Mouse (Mus musculus): ENCODE measurements at regions not wholly inside any gene's neighbourhood (a gene's known extent, or its start where the extent isn't known, plus 50 kb on each side); places are given as distances from the start of the nearest gene placed in this dataset.
A peak's percentile ranks its signal among the peaks of the same experiment; 100 is the strongest.

DNA sequence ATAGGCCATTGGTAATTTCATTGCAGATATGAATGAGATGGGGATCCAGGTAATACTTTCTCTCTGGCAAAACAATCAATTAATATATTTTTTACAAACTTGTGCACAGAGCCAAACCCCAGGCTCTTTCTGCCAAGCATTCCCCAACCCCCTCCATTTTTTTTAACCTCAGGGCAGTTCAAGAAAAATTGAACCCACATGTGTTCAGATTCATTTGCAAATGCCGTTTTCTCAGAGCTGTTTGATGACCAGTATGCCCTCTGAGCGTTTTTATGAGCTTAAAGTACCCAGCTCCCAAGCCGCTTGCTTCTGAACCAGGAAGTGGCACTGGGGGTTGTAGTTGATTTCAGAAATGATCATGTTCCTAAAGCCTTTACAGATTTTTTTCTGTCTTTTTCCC is 611.4 kb upstream of the Clint1 start:
- DNase-seq (ENCODE audit: extremely low spot score, low read depth, low spot score) = no peak

DNA sequence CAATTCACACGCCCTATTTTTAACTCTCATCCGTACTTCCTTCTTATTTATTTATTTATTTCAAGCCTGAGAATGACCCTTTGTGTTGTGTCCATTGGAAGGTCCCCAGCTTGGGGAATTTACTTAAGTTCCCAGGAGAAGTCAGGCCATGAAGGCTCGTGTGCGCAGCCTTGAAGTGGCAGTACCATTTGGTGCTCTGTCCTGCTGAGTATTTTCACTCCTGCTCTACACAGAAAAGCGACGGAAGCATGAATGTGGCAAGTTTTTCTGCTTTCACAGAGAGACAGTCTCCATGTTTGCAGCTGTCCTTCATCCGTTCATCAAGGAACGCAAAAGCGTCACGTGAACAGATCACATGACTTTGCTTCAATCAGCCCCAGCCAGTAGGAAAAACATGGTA is 610.2 kb upstream of the Clint1 start:
- DNase-seq (ENCODE audit: extremely low spot score, low read depth, low spot score) = no peak

DNA sequence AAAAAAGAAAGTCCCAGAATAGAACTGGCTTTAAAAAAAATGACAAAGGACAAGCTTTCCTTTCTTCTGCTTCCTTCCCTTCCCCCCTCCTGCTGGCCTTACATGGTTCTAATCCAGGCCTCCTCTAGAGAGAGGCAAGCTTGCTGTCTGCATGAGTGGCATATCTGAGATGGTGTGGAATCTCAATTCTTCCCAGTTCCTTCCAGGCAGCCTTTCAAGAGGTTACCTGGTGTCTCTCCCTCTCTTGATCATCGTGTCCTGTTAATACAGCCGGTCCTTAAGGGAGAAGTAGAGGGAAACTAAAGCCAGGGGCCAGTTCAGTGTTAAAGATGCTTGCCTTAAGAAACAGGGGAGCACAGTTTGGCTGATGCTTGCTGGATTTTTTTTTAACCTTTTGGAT is 607.1 kb upstream of the Clint1 start:
- no peak for DNase-seq (ENCODE audit: extremely low spot score, low read depth, low spot score)

DNA sequence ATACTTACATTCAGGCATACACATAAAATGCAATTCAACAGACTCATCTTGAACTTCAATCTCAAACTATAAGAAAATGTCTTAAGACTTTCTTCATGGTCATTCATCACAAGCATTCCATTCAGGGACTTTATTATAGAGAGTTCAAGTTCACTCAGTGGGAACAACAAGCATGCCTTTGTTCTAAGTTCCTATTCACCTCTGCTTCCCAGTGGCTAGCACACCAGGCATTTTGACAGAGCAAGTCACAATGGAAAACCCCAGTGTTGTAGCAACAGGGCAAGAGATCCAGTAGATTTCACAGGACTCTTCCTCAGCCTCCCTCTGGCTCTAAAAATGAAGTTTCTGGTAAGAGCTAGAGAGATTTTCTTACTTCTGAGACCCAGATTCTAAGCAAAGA is 595.8 kb upstream of the Clint1 start:
- DNase-seq (ENCODE audit: extremely low spot score, low read depth, low spot score) = no peak

DNA sequence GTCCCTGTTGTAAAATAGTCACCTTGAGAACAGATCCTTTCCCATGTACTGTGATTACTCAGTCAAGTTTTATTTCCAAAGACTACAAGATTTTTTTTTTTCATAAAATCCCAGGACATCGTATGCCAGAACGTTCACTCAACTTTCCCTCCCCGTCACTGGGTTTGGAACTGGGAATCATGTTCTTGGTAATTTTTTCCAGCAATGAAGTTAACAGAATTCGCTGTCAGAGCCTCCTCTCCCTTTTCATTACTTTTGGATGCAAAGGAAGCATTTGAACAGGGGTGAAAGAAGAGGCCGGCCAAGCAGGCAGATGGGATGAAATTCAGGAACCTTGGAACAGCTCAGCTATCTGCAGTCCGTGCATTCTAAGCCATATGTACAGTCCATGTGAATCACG is 589.7 kb upstream of the Clint1 start:
- DNase-seq (ENCODE audit: extremely low spot score, low read depth, low spot score) = no peak

DNA sequence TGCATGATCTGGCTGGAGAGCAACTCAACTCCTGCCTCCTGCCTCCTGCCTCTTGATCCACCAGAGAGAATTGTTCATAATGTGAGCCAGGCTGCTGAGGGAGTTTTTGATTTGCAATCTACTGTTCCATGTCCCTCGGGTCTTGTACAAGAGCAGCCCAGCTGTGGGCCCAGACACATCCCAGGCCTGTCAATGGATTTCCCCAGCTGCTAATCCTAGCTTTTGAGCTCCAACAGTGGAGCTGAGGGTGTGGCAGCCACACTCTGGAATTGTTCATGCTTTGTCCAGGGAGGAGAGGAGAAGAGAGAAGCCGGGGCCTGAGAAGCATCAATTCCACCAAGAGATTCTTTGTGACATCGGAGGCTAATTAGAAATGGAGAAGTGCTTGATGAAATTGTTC is 587.9 kb upstream of the Clint1 start:
- no peak for DNase-seq (ENCODE audit: extremely low spot score, low read depth, low spot score)

DNA sequence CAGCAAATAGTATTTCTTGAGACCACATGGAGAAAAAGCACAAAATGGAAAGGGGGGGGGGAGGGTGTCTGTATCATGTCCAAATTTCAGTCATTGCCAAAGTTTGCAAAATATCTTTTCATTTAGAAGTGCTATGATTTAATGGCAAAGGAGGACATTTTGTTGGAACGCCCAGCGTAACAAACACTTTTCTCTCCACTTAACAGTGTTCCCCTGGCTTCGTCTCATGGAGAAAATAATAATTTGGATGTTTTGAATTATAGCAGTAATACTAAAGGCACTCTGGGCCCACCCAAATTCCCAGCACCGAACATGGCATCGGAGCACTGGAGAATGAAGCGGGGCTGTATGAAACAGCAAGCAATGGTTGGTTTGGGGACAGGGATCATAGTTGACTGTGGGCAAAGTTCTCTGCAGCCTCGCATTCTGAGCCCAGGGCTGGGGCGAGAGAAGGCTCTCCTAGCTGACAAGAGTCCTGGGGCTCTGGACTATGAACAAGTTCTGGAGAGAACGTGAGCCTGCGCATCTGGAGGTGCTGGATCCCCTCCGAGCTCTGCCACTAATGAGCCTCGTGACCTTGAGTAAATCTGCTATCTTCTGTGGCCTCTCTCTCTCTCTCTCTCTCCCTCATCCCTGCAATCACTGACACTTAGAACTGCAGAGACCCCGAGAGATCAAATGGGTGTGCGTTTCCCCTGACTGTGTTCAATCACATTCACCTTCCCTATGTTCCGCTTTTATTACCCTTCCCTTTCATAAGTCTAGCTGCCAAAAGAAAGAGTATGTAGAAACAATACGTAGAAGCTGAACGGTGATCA is 586.5 kb upstream of the Clint1 start:
- DNase-seq (ENCODE audit: extremely low spot score, low read depth, low spot score) = no peak

DNA sequence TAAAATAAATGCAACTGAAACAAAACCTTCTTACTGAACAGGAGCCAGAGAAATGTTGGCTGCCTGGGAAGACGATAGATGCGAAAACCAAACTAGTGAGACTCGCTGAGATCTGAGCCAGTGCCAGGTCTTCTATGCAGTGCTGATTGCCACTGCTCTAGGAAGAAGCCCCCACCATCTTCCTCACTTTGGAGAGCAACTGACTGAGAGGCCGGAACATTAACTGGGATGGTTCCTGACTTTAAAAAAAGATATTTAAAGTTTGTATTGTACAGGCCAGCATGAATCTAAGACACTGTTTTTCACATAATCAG is 585.9 kb upstream of the Clint1 start:
- no peak for DNase-seq (ENCODE audit: extremely low spot score, low read depth, low spot score)

DNA sequence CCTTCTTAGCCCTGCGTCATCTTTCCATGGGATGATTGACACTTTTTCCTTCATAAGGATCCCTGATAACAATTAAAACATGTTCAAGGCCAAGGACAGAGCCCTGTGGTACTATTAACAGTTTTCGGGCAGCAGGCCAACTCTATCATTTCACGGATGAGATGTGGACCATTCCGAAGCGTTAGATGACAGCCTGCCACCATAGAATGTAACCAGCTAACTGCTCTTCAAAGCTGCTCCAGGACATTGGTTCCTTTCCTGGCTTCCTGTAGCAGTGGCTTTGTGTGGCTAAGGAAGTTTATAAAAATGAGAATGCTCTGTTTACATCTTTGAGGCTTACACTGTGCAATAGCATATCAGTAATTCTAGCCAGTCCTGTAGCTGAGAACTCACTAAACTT is 582.6 kb upstream of the Clint1 start:
- DNase-seq (ENCODE audit: extremely low spot score, low read depth, low spot score) = no peak

DNA sequence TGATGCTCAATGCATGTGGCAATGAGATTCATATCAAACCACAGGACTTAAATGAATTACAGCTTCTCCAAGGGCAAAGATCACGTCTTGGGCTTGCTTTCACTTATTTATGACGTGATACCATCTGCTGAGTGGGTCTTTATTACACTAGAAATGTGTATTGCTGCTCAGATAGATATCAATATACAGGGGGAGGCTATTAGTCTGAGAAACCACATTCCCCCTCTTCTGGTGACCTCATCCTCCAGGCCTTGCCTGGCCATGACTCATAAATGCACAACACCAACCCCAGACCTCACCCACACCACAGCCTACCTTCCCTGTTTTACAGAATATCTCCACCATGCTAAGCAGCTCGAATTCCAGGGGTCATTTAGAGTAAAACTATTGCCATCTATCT is 580.6 kb upstream of the Clint1 start:
- no peak for DNase-seq (ENCODE audit: extremely low spot score, low read depth, low spot score)

DNA sequence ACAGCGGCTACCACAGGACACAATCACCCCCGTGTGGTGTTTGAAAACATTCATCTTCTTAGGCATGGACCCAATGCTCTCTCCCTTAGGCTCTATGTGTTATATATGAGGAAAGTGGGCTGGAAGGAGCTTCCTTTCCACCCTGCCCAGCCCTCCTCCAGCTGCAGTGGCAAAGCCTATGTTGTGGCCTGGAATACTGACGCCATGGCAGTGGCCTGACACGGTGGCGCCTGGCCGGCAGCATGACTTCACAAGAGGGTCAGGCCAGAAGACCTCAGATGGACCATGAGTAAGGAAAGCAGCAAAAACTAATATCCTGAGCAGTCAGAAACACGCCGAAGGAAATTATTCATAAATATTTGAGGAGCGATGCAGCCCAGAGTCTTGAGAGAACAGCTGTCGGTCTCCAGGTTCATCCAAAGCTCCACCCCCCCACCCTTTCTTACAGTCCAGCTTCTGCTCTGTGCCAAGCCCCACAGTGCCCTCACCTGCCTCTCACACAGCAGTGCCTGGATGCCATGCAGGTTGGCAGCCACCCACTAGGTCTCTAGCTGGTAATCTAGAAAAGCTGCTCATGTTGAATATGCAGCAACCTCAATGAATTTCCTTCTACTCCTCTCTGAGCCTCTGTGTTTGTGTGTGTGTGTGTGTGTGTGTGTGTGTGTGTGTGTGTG is 577.3 kb upstream of the Clint1 start:
- DNase-seq (ENCODE audit: extremely low spot score, low read depth, low spot score) = no peak

DNA sequence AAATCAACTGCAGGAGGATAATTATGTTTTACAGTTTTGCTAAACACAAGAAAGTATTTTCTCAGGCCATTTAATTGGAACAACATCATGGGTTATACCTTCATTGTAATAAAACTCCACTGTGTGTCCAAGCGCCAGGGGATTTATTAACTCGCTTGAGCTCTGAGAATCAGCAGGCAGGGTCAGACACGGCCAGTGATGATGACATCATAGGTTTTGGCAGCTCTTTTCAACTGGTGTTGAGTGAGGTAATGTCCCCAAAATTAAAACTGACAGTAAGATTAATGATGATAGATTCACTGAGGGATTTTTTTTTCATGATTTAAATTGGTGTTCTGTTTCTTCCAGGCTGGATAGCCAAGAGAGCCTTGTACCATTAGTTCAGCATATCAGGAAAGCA is 576.7 kb upstream of the Clint1 start:
- peak; percentile 30 for DNase-seq (ENCODE audit: extremely low spot score, low read depth, low spot score)

DNA sequence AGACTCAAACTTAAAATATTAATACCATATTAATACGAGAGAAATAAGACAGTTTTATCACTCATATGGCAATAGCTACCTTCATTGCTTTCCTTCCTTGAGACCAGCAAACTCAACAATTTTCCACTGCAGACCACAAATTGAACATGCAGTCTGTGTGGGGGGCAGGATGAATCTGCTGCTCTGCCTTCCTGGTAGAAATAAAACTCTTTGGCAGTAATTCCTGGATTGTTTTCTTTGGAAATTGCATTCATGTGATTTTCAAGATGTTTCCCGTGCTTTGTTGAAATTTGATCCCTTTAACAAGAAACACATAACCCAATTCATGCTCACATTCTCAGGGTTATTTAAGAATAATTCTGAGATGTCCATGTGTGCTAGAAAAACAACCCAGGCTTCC is 555.1 kb upstream of the Clint1 start:
- DNase-seq (ENCODE audit: extremely low spot score, low read depth, low spot score) = no peak

DNA sequence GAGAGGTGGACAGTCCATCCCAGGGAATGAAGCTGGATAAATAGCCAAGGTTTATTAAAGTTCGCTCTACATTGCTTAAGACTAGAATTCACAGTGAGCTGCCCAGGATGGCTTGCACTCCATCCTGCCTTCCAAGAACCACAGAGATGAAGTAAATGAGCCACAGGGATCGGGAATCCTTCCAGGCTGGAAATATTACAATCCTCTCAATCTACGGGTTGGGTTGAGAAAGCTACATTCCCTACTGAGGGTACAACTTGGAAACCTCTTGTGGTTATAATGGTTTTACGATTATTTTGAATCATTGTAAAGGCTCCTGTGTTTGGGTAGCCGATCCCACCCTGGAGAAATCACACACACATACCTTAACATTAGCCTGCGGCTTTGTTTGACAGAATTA is 539.9 kb upstream of the Clint1 start:
- no peak for DNase-seq (ENCODE audit: extremely low spot score, low read depth, low spot score)

DNA sequence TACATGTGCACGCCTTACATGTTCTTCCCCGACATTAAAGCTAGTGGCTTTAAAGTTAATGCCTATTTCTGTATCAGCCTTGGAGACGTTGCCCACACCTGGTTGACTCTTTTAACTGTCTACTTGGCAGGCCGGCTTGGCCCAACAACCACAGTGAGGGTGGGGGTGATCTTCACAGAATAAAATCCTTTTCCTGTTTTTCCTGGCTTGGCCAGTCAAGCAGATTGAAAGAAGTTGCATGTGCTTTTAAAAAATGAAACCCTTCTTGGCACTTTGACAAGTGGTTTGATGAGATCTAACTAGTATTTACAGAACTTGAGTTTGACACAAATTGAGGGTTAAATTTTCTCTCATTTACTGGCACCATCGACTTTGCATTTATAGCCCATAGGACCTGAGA is 528.1 kb upstream of the Clint1 start:
- no peak for DNase-seq (ENCODE audit: extremely low spot score, low read depth, low spot score)

DNA sequence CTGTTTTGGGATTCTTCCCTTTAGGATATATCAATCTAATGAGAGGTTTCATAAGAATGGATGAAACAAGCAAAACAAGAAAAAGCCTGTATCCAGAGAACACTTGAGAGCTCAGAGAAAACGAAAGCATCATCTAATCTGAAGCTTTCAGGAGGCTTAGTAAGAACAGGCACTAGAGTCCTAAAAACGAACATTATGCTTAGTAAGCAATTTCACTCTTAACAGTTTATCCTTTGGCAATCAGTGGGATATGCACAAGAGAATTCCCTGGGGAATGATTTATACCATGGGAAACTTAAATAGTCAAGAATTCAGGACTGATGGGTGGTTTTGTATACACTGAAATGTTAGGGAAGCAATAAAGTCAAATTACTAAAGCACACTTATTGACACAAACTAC is 521.5 kb upstream of the Clint1 start:
- no peak for DNase-seq (ENCODE audit: extremely low spot score, low read depth, low spot score)

DNA sequence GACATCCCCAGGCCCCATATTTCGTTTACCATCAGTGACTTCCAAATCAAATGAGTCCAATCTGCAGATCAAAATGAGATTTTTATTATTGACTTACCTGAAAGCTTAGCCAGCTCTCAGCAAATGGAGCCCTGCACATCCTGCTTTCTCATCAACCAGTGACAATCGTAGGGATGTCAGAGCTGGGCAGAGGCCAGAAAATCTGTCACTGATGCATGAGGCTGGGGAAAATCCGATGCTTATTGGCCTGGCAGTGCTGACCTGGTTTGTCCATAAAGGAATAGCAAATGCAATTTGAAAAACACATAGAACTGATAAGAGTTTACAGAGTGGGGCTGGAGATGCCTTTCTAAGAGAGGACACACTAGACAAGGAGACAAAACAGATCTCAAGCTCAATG is 518.1 kb upstream of the Clint1 start:
- DNase-seq (ENCODE audit: extremely low spot score, low read depth, low spot score) = no peak

DNA sequence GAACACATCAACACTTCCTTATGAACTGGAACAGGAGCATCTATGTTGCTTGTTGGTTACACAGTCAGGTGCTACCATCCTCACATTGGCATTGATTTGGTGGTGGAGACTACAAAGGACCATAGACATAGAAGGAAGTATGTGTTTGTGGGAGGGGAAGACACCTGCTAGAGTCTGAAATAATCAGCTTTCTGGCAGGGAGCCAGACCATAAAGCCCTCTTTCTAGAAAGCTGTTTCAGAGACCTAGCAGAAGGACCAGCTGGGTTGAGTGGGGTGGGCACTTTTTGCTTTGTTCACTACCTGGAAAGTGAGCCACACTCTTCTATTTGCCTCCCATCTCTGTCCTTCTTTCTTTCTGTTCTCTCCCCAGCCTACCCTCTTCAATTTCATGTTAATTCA is 502.5 kb upstream of the Clint1 start:
- no peak for DNase-seq (ENCODE audit: extremely low spot score, low read depth, low spot score)

DNA sequence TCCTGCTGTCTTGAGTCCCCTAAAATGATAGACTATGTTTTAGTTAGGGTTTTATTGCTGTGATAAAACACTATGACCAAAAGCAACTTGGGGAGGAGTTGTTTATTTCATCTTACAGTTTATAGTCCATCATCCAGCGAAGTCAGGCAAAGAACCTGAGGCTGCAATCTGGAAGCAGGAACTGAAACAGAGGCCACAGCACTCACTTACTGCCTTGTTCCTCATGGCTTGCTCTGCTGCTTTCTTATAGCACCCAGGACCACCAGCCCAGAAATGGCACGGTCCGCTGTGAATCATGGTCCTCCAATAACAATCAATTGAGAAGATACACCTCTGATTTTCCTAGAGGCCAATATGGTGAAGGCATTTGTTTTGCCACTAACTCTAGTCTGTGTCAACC is 486.5 kb upstream of the Clint1 start:
- no peak for DNase-seq (ENCODE audit: extremely low spot score, low read depth, low spot score)

DNA sequence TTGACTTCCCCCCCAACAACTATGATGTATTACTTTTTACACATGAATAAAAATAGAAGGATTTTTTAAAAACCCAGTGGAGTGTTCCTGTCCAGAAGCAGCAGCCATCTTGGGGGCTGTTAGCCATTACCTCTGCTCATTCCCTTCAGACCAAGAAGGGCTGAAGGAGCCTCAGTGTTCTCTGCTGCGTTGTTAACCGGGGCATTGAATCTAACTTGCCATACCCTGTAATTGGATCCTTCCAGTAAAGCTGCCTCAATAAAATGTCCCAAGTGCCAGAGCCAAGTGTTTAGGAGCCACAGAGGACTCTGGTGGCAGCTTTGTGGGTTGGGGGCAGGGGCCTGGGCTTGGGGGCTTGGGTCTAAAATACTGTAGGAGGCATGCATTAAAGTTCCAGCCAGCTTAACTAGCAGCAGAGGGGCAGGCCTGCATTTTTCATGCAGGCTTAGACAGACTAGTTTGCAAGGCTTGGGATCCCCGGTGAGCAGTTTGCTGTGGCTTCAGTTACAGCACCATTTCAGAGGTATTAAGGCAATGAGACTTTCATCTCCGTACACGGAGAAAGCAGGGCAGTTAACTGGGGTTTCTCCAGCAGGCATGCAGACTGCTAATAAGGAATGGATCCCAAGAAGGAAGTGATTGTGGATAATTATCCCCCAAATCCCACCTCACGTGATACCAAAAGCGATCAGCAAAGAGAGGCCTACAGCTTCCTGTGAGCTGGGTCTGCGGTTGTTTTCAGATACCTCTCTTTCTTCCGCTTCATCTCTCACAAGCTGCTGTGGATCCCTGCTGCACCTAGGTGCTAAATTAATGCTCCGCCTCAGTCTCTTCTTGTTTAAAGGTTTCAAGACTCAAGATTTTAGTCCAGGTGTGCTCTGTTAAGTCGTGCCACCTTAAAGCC is 462.4 kb upstream of the Clint1 start:
- peak; percentile 79 for DNase-seq (ENCODE audit: extremely low spot score, low read depth, low spot score)

DNA sequence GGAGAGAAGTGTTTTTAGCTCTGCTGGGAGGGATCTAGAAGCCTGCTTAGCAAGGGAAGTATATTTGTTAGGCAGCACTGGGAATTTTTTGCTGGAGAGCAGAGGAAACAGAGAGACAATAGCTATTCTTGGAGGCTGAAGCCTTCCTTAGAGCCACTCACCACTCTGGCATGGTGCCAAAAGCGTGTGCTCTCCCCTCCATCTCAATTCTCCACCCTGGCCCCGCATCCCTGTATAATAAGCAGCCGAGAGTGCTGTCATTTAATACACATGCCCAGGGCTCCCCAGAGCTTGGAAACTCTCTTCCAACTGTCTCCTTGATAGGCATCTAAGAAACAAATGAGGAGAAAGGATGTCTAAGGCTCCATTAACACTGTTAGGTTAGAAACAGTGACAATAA is 455.8 kb upstream of the Clint1 start:
- no peak for DNase-seq (ENCODE audit: extremely low spot score, low read depth, low spot score)

DNA sequence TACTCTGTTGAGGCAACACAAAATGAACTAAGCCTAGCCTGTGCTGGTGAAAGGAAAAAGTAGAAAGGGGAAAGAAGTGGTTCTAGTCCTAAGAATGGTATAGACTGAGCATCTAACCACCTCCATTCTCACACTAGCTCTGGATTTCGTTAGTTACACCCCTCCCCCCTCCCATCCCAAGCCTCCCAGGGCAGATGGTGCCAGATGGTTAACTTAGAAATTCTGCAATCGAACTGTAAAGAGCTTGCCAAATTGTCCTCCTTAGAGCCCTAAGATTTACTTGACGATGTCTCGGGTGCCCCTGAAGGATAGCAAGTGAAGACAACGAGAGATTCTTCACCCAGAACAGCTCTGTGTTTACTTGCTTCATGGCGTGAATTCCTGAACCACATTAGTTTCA is 453.7 kb upstream of the Clint1 start:
- DNase-seq (ENCODE audit: extremely low spot score, low read depth, low spot score) = no peak
